Mouse (Mus musculus) spleen, adult 2 months (tissue): Measurements from ENCODE around the gene C5ar1. TPM values are rescaled to one million over a fixed set of nuclear protein-coding genes. Genes with fewer than 3 reads are reported as not detected.
"Not testable (repeated sequence)": the region's sequence is repeated elsewhere in the genome, so short reads cannot be mapped to it uniquely, and the experiment has no call there.

ENCODE experiments used
- DNase-seq, 2 experiments: peaks; one replicate each; pipeline versions ENCODE4 v3.0.0 to v3.0.0-alpha.2; 2012 to 2021; ENCODE audit warnings: low spot score in 2 of 2, low read depth in 1 of 2
- H3K27ac ChIP-seq: fragments of 200-500 bp; 2 replicates; pipeline ENCODE4 v1.5.1; 2012; ENCODE audit warnings: low read length, inconsistent platforms; ENCODE audit not compliant: insufficient read depth
- H3K27me3 ChIP-seq: fragments of 200-500 bp; 2 replicates; pipeline ENCODE4 v1.6.1; 2012; ENCODE audit warnings: mild to moderate bottlenecking, moderate library complexity, low read length, inconsistent platforms; ENCODE audit not compliant: control insufficient read depth, insufficient read depth
- H3K36me3 ChIP-seq: fragments of 200-500 bp; 2 replicates; pipeline ENCODE4 v1.6.1; 2012; ENCODE audit warnings: mild to moderate bottlenecking, low read length, inconsistent platforms; ENCODE audit not compliant: control insufficient read depth, insufficient read depth
- H3K4me1 ChIP-seq: fragments of 200-500 bp; 2 replicates; pipeline ENCODE4 v1.6.1; 2011; ENCODE audit warnings: inconsistent platforms; ENCODE audit not compliant: control insufficient read depth, insufficient read depth, insufficient read length
- H3K4me3 ChIP-seq: fragments of 200-500 bp; 2 replicates; pipeline ENCODE4 v1.5.1; 2011; ENCODE audit warnings: mild to moderate bottlenecking, inconsistent platforms; ENCODE audit not compliant: insufficient read depth, insufficient read length; ENCODE audit errors: extremely low read depth
- CTCF ChIP-seq: fragments of 200-500 bp; IDR thresholded peaks from 2 replicates; pipeline ENCODE4 v1.5.1; 2011; ENCODE audit warnings: mild to moderate bottlenecking, inconsistent platforms; ENCODE audit not compliant: insufficient read depth, insufficient read length, insufficient replicate concordance; ENCODE audit errors: extremely low read depth
- POLR2A ChIP-seq: fragments of 200-500 bp; IDR thresholded peaks from 2 replicates; pipeline ENCODE4 v1.6.1; 2011; ENCODE audit warnings: low read depth, low read length, inconsistent platforms
- WGBS: fragments of 180-500 bp; shearing (Covaris S2); methylation state at CpG from one replicate; pipeline ENCODE4 v1.1.7; 2018; 5-methylcytosine and 5-hydroxymethylcytosine counted together
- polyA plus RNA-seq: library from polyadenylated mRNA; depleted of rRNA; stranded (reverse); fragments of >200 nt; gene quantifications from 2 replicates; pipeline ENCODE4 v1.2.3, GENCODE M21; 2012

The C5ar1 gene
- polyA plus RNA-seq, 1 experiment: 7.5 TPM

- DNase-seq: no peak
- Histone ChIP-seq H3K36me3 (peaks cover 24% of the 10 kb centered on the region), H3K4me1 (peaks cover 12% of the 10 kb centered on the region), H3K27me3 (no peaks in the 10 kb centered on the region), H3K4me3 (no peak overlapping the region), H3K27ac (no peak overlapping the region)
- 63% methylated on average over 10 of the region's 10 CpGs for WGBS
- no peak for TF ChIP-seq POLR2A
- TF ChIP-seq CTCF: no peak
Measured at GRCm38 (mm10) chr7:16274922-16275890, 15.9 kb upstream of the C5ar1 start.

GRCm38 (mm10) chr7:16273766-16274140 lies 14.4 kb upstream of the C5ar1 start:
- Histone ChIP-seq H3K36me3 (peaks cover 22% of the 10 kb centered on the region), H3K4me1 (peaks cover 12% of the 10 kb centered on the region), H3K4me3 (peak overlapping the region; percentile 84), H3K27me3 (no peaks in the 10 kb centered on the region), H3K27ac (peak overlapping the region; percentile 75)
- WGBS: under 1% methylated on average over 18 of the region's 18 CpGs
- no peak for TF ChIP-seq CTCF
- peak; percentile 33; the same call in 1 of the 2 replicates for TF ChIP-seq POLR2A
- peak; percentile 64 to 71 for DNase-seq

DNA sequence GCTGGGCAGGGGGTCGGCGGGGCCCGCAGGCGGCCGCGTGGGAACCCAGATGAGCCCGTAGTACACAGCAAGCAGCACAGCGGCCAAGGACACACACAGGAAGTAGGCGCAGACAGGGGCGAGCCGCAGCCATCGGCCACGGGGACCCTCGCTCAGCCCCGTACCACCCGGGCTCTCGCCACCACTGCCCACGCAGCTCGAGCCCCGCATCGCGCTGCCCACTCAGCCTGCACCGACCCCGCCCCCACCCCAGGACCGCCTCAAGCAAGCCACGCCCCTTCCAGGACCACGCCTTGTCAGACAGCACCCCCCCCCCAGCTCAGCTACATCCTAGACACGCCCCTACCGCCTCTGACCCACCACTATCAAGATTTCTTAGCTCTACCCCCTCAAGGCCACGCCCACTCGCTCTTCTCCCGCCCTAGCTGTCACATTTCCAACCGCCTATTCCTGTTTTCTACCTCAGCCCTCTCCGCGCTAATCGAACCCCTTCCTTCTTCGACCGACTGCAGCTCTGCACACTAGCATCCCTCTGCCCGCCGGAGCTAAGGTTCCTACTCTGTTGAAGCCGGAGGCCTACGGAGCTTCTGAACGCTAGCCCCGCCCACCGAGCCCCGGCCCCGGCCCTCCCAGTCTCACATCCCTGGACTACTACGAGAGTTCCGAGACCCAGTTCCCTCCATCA lies 13.9 kb upstream of the C5ar1 start, which contains the start of gene Inafm1:
TSS of gene Inafm1 (minus strand) at position 537 of the 685 bp plus-strand sequence.
- peak; percentile 86 to 87 for DNase-seq
- Histone ChIP-seq H3K4me3 (peak within 1 kb of the TSS; percentile 84), H3K4me1 (peaks cover 12% of the 10 kb centered on the region), H3K36me3 (peaks cover 19% of the 10 kb centered on the region), H3K27me3 (no peaks in the 10 kb centered on the region), H3K27ac (peak within 1 kb of the TSS; percentile 75)
- TF ChIP-seq CTCF: no peak
- TF ChIP-seq POLR2A: 0 out of 2 replicates have a peak, but pooled peaks have one; percentile 3
- WGBS: 1% methylated on average over 43 of the region's 49 CpGs

- WGBS: under 1% methylated on average over 44 of the region's 46 CpGs
- peak overlapping the region; percentile 53; the same call in 1 of the 2 replicates for H3K27ac ChIP-seq
Measured at GRCm38 (mm10) chr7:16272681-16273080, 13.3 kb upstream of the C5ar1 start.

GRCm38 (mm10) chr7:16271139-16271538 lies 11.8 kb upstream of the C5ar1 start:
- Histone ChIP-seq H3K4me1 (peaks cover 12% of the 10 kb centered on the region), H3K27me3 (no peaks in the 10 kb centered on the region), H3K27ac (no peak overlapping the region), H3K36me3 (peaks cover 6% of the 10 kb centered on the region; the same call in 1 of the 2 replicates), H3K4me3 (no peak overlapping the region)
- TF ChIP-seq CTCF: no peak
- TF ChIP-seq POLR2A: no peak
- DNase-seq: no peak
- WGBS: 80% methylated on average over 1 of the region's 1 CpGs

More at GRCm38 (mm10) chr7:16272681-16273080, 13.3 kb upstream of the C5ar1 start:
- Histone ChIP-seq H3K4me1 (peaks cover 12% of the 10 kb centered on the region), H3K4me3 (peak overlapping the region; percentile 84), H3K36me3 (peaks cover 14% of the 10 kb centered on the region), H3K27me3 (no peaks in the 10 kb centered on the region)
- TF ChIP-seq CTCF (peak; percentile 11; the same call in 1 of the 2 replicates), POLR2A (no peak)
- DNase-seq: peak in 1 of 2 experiments; percentile 46

DNA sequence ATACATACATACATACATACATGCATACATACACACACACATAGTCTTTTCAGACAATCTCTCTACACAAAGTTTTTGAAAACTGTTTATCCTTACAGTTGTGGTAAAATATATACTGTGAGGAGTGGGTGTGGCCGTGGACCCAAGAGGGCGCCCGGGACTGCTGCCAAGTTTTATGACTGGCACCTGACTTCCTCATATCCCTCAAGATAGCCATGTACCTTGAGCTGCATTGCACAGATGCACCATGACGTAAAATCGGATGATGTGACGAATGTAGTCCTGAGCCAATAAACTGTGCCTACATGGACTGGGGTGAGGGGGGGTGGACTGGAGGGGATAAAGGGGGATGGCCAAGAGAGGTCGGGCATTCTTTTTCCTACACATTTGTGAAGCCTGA lies 7.3 kb upstream of the C5ar1 start:
- not testable (repeated sequence) for H3K4me3 ChIP-seq, DNase-seq, H3K4me1 ChIP-seq, H3K27ac ChIP-seq, H3K27me3 ChIP-seq, H3K36me3 ChIP-seq
- WGBS: 27% methylated on average over 7 of the region's 7 CpGs

- WGBS: 92% methylated on average over 11 of the region's 11 CpGs
- Histone ChIP-seq H3K4me3 (no peak overlapping the region), H3K27ac (no peak overlapping the region), H3K4me1 (no peaks in the 10 kb centered on the region; the same call in 1 of the 2 replicates), H3K36me3 (no peaks in the 10 kb centered on the region), H3K27me3 (no peaks in the 10 kb centered on the region)
- DNase-seq: no peak
- TF ChIP-seq POLR2A (no peak), CTCF (no peak)
Measured at GRCm38 (mm10) chr7:16265856-16266255, 6.5 kb upstream of the C5ar1 start.
